Mouse (Mus musculus): ENCODE results near the gene Nrl.

The Nrl gene

GRCm38 (mm10) chr14:55551347-55551746 lies 26.6 kb upstream of the Nrl start:
- DNase-seq (ENCODE audit: low read depth, low spot score), result no peak
- Histone ChIP-seq H3K27me3 (ENCODE audit: control insufficient read depth, insufficient read depth, low read length, poor library complexity, severe bottlenecking) (no peaks in the 10 kb centered on the region), H3K36me3 (ENCODE audit: control insufficient read depth, insufficient read depth, low read length, poor library complexity, severe bottlenecking) (peaks cover 11% of the 10 kb centered on the region)

DNA sequence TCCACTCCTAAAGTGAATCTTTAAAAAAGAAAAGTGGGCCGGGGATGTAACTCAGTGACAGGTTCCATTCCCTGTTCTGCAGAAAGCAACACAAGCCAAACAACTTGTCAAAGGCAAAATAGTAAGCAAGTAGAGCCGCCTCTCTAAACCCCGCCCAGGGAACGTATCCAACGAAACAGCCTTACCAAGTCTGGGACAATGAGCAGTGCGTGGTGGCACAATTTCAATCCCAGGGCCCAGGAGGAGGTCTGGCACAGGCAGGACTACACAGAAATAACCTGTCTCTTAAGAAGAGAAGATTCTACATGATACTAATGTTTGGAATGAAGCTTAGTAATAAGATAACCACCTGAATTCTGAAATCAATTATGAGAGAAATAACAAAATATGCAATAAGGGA lies 25.4 kb upstream of the Nrl start:
- no peak for DNase-seq (ENCODE audit: low read depth, low spot score)
- peaks cover 16% of the 10 kb centered on the region for H3K36me3 ChIP-seq (ENCODE audit: control insufficient read depth, insufficient read depth, low read length, poor library complexity, severe bottlenecking)

DNA sequence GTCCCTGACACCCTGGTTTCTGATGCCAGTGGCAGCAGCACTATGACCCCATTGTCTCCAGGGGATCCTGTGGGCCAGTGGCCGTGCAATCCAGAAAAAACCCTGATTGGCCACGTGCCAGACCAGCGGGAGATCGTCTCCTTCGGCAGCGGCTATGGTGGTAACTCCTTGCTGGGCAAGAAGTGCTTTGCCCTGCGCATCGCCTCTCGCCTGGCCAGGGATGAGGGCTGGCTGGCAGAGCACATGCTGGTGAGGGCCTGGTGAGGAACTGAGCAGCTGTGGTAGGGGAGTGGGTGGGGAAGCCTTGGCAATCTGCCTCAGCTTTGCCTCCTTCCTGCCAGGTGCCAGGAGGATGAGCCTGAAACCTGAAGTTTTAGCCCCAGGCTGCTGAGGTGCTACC lies 19.6 kb upstream of the Nrl start:
- H3K36me3 ChIP-seq (ENCODE audit: control insufficient read depth, insufficient read depth, low read length, poor library complexity, severe bottlenecking), result peaks cover 16% of the 10 kb centered on the region
- H3K27me3 ChIP-seq (ENCODE audit: control insufficient read depth, insufficient read depth, low read length, poor library complexity, severe bottlenecking), result no peaks in the 10 kb centered on the region
- no peak for DNase-seq (ENCODE audit: low read depth, low spot score)

More for the DNA sequence above, 25.4 kb upstream of the Nrl start:
- H3K27me3 ChIP-seq (ENCODE audit: control insufficient read depth, insufficient read depth, low read length, poor library complexity, severe bottlenecking), result no peaks in the 10 kb centered on the region

DNA sequence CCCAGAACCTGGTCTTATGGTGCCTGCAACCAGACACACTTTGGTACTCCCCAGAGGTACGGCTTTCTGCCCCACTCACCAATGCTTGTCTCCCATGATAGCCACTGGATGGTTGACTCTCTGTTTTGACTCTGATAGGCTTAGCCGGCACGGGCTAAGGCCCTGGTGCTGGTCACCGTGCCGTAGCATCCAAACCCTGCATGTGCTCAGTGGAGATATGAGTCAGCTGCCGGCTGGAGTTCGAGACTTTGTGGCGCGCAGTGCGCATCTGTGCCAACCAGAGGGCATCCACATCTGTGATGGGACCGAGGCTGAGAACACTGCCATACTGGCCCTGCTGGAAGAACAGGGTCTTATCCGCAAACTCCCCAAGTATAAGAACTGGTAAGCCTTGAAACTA lies 17.5 kb upstream of the Nrl start:
- Histone ChIP-seq H3K27me3 (ENCODE audit: control insufficient read depth, insufficient read depth, low read length, poor library complexity, severe bottlenecking) (no peaks in the 10 kb centered on the region), H3K36me3 (ENCODE audit: control insufficient read depth, insufficient read depth, low read length, poor library complexity, severe bottlenecking) (peaks cover 4% of the 10 kb centered on the region; the same call in 1 of the 2 replicates)
- DNase-seq (ENCODE audit: low read depth, low spot score), result no peak

DNA sequence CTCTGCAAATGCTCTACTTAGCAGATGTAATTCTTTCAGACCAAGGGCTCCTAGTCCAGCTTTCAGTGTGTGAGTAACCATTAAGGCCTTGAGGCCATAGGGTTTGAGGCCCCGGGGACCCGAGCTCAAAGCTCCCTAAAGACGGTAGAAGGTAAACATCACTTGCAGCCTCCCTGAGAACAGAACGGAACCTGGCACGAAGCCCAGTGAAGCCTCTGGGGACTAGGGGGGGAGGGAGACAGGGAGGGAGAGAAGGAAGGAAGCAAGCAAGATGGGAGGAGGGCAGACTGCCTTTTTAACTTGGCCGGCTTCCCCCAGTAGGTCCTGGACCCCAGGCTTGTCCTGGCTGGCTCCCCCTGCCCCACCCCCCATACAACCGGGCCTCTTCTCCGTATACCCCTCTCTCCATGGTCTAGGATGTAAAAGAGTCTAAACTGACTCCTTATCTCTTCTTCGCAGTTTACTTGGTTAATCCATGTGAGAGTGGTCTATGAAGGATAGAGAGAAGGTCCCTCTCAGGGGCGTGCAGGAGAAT lies 16.1 kb upstream of the Nrl start:
- peak; percentile 84 for DNase-seq (ENCODE audit: low read depth, low spot score)
- H3K36me3 ChIP-seq (ENCODE audit: control insufficient read depth, insufficient read depth, low read length, poor library complexity, severe bottlenecking), result peaks cover 2% of the 10 kb centered on the region; the same call in 1 of the 2 replicates
- no peaks in the 10 kb centered on the region for H3K27me3 ChIP-seq (ENCODE audit: control insufficient read depth, insufficient read depth, low read length, poor library complexity, severe bottlenecking)

DNA sequence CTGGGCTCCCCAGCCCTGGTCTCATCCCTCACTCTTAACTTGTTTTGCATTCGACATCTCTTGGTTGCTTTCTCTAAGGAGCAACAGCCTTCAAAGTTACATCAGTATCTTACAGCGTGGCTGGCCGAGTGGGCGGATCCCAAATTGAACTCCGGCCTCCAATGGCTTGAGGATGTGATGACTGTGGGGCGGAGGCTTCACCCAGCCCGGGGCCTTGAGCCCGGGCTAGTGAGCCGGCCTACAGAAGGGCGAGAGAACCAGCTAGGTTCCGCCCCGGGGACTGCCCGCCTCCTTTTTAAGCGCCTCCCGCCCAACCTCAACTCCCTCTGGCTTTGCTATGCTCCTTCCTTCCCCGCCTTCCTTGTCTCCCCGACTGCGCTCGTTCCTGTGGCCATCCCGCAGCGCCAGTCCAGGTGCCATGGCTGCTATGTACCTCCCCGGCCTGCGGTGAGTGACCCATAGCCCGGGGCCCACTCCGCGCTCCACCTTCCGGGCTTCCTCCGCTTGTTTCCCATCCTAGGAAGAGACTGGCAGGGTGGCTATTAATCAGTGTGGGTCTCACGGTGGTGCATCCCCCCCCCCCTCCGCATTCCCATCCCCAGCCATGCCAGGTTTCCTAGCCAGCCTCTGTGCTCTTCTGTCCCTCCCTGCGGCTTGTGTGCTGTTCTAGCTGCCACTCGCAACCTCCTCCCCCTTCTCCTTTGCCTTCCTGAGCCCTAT lies 15.4 kb upstream of the Nrl start, which contains the start of gene Pck2:
TSS of gene Pck2 (plus strand) at position 200 of the 720 bp plus-strand sequence.
- peaks cover under 1% of the 10 kb centered on the region; the same call in 1 of the 2 replicates for H3K36me3 ChIP-seq (ENCODE audit: control insufficient read depth, insufficient read depth, low read length, poor library complexity, severe bottlenecking)
- no peaks in the 10 kb centered on the region for H3K27me3 ChIP-seq (ENCODE audit: control insufficient read depth, insufficient read depth, low read length, poor library complexity, severe bottlenecking)
- DNase-seq (ENCODE audit: low read depth, low spot score), result peak; percentile 87

DNA sequence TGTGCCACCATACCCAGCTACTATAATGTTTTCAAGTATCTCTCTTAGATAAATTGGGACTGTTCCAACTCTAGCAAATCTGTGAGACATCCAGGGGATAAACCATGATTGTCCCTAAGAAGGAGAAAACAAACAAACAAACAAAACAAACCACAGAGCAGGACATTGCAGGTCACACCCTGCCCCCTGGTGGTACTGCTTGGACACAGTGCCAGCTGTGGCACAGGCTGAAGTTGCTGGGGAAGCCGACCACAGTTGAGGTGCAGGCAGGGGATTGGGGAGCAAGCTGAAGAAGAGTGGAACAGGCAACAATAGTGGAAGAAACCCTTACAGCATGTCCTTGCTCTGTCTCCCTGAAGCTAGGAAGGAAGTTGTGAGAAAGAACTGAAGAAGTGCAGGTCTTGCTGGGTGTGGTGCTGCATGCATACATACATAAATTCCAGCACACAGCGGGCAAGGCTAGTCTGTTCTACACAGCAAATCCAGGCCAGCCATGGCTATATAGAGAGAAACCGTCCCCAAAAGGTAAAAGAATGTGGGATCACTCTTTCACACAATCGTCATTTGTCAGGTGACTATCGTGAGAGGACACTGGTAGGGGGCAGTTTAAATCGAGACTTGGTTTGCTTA lies 11.4 kb upstream of the Nrl start:
- peak; percentile 61 for DNase-seq (ENCODE audit: low read depth, low spot score)
- Histone ChIP-seq H3K27me3 (ENCODE audit: control insufficient read depth, insufficient read depth, low read length, poor library complexity, severe bottlenecking) (no peaks in the 10 kb centered on the region), H3K36me3 (ENCODE audit: control insufficient read depth, insufficient read depth, low read length, poor library complexity, severe bottlenecking) (no peaks in the 10 kb centered on the region)

- peak; percentile 77 for DNase-seq (ENCODE audit: low read depth, low spot score)
- Histone ChIP-seq H3K36me3 (ENCODE audit: control insufficient read depth, insufficient read depth, low read length, poor library complexity, severe bottlenecking) (no peaks in the 10 kb centered on the region), H3K27me3 (ENCODE audit: control insufficient read depth, insufficient read depth, low read length, poor library complexity, severe bottlenecking) (no peaks in the 10 kb centered on the region)
These were observed 3.2 kb upstream of the Nrl start for GRCm38 (mm10) chr14:55527940-55528339.

DNA sequence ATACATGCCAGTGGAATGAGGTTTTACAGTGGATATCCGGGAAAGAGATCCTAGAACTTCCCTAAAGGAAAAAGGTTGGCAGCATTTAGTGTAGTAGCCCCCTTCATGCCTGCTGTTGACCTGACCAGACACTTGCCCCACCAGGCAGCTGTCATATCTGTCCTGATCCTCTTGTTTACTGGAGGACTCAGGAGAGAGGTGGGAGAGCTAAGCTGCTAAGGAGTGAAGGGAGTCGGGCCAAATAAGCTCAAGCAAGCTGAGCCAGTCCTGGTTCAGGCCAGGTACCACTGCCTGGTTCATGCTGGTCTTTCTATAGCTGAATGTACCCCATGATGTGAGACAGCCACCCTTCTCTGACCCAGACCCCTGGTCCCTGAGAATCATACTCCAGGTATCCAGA lies 1.9 kb upstream of the Nrl start:
- no peak for DNase-seq (ENCODE audit: low read depth, low spot score)
- Histone ChIP-seq H3K27me3 (ENCODE audit: control insufficient read depth, insufficient read depth, low read length, poor library complexity, severe bottlenecking) (no peaks in the 10 kb centered on the region), H3K36me3 (ENCODE audit: control insufficient read depth, insufficient read depth, low read length, poor library complexity, severe bottlenecking) (no peaks in the 10 kb centered on the region)

DNA sequence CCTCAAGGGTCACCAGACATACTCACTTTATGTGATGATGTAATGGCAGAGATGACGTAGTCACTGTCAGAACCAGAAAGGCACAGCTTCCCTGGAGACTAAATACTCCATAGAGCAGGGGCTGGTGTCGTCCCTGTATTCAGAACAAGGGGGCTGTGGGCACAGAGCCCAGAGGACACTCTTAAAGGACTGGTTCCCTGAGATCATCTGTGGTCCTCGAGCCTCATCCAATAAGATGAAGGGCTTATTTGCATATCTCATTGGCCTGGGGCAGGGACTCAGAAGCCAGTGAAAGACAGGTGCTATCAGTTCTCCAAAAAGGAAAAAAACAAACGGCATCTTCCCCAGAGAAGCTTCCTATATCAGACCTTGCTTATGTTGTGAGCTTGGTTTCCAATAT lies 719 bp downstream of the Nrl start:
- Histone ChIP-seq H3K27me3 (ENCODE audit: control insufficient read depth, insufficient read depth, low read length, poor library complexity, severe bottlenecking) (peaks cover 3% of the 10 kb centered on the region; the same call in 1 of the 2 replicates), H3K36me3 (ENCODE audit: control insufficient read depth, insufficient read depth, low read length, poor library complexity, severe bottlenecking) (no peaks in the 10 kb centered on the region)
- DNase-seq (ENCODE audit: low read depth, low spot score), result no peak

DNA sequence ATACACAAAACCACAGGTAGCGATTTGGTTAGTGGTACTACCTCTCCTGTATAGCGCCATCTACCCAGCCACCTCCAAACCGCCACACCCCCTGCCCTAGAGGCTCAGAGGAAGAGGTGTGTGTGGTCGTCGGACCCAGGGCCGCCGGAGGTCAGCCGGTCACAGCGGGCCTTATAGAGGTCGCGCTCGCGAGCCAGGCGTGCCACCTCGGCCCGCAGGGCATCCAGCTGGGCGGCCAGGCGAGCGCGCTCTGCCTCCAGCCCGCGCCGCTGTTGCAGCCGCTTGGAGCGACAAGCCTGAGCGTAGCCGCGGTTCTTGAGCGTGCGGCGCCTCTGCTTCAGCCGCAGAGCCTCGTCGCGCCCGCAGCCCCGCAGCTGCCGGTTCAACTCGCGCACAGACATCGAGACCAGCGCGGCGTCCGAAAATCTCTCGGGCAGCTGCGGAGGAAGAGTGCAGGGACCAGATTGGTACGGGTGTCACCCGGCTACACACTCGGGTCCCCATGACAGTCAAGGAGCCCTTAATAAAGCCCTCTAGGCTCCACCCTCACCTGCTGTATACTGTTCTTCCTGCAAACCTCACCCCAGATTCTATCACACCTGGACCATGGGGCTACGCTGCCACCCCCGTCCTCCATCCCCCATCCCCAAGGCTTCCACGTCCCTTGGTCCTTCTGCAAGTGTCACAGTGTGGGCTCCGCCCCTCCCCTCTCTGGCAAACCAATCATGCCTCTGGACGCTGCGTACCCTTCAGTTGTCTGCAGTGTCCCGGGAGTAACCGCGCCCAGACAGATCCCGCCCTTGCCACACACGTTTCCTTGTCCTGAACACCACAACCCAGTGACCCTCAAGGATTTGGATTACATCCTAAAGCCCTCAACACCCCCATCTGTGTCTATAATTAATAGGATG lies 4.1 kb downstream of the Nrl start:
- H3K27me3 ChIP-seq (ENCODE audit: control insufficient read depth, insufficient read depth, low read length, poor library complexity, severe bottlenecking), result peaks cover 3% of the 10 kb centered on the region; the same call in 1 of the 2 replicates
- no peaks in the 10 kb centered on the region for H3K36me3 ChIP-seq (ENCODE audit: control insufficient read depth, insufficient read depth, low read length, poor library complexity, severe bottlenecking)
- DNase-seq (ENCODE audit: low read depth, low spot score), result peak; percentile 41

DNA sequence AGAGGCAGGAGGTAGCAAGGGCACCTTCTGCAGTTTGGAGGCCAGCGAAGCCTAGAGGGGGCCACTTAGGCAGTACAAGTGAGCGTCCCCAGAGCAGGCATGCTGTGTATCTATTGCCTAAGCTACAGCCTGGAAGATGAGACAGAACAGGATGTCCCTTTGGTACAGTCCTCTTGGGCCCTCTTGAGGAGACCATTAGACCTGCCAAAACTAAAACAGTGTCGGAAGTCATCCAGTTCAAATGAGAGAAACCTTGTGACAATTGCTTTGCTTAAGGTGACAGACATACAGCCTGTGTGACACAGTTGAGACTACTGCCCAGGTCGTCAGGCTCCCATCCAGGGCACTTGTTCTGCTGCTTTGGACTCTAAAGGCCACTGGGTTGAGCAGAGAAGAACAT lies 5.2 kb downstream of the Nrl start:
- no peak for DNase-seq (ENCODE audit: low read depth, low spot score)
- Histone ChIP-seq H3K27me3 (ENCODE audit: control insufficient read depth, insufficient read depth, low read length, poor library complexity, severe bottlenecking) (peaks cover 3% of the 10 kb centered on the region; the same call in 1 of the 2 replicates), H3K36me3 (ENCODE audit: control insufficient read depth, insufficient read depth, low read length, poor library complexity, severe bottlenecking) (no peaks in the 10 kb centered on the region)

GRCm38 (mm10) chr14:55518897-55519296 lies 5.9 kb downstream of the Nrl start:
- H3K27me3 ChIP-seq (ENCODE audit: control insufficient read depth, insufficient read depth, low read length, poor library complexity, severe bottlenecking), result peaks cover 3% of the 10 kb centered on the region; the same call in 1 of the 2 replicates
- H3K36me3 ChIP-seq (ENCODE audit: control insufficient read depth, insufficient read depth, low read length, poor library complexity, severe bottlenecking), result no peaks in the 10 kb centered on the region
- no peak for DNase-seq (ENCODE audit: low read depth, low spot score)

- Histone ChIP-seq H3K36me3 (ENCODE audit: control insufficient read depth, insufficient read depth, low read length, poor library complexity, severe bottlenecking) (no peaks in the 10 kb centered on the region), H3K27me3 (ENCODE audit: control insufficient read depth, insufficient read depth, low read length, poor library complexity, severe bottlenecking) (no peaks in the 10 kb centered on the region; the same call in 1 of the 2 replicates)
- no peak for DNase-seq (ENCODE audit: low read depth, low spot score)
These were observed 8.9 kb downstream of the Nrl start for GRCm38 (mm10) chr14:55515846-55516245.
